Mouse (Mus musculus): Measurements from ENCODE around the gene Ppp4c.
A peak's percentile ranks its signal among the peaks of the same experiment; 100 is the strongest.
"Not testable (repeated sequence)": the region's sequence is repeated elsewhere in the genome, so short reads cannot be mapped to it uniquely, and the experiment has no call there.

Gene Ppp4c

DNA sequence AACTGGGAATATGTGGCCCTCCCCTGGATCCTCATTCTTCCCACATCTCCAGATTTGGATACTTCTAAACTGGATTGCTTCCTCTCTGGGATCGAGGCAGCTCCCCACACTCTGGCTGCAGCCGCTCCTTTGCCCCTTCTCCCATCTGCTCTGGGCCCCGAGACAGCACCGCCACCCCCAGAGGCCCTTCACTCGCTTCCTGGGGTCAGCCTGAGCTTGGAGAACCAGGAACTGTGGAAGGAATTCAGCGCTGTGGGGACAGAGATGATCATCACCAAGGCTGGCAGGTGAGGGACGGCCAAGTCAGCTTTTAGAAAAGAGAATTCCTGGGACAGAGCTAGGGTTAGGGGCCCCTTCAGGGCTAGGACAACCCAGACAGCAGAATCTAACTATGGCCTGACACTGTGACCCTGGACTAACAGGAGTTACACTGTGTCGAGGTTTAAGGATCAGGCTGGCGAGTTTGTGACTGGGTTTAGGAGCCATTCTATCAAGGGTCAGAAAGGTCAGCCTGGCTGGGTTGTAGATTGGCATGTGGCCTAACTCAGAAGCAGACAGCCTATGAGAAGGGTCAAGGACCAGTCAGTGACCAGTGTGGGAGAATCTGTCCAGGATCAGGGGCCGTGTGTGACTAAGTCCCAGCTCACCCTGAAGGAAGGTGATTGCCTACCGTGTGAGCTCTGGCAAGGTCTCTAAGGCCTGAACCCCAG lies 10.5 kb downstream of the Ppp4c start:
- DNase-seq (ENCODE audit: low spot score in 2 of 2), result no peak

DNA sequence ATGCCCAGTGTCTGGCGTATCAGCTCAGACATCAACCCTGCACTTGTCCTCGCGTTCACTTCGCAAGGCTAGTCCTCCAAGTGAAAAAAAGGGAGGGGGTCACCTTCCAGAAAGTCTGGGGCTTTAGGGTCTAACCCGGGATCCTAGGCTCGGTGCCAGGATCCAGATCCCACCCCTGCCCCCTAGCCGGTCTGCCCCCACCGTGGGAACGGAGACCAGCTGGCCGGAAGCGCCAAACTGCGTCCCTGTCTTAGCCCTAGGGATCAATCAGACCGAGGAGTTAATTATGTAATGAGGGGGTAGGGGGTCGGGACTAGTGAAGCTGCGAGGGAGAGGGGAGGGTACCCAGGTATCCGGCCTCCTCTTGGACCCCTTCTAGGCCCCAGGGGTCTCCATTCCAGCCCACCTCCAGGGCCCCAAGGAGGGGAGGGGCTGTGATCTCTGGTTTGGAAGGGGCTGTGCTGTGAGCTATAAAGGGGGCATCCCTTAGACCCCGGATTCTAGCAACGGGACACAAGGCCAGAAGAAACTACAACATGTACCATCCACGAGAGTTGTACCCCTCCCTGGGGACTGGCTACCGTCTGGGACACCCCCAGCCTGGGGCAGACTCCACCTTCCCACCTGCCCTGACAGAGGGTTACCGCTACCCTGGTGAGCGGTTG lies 11.2 kb downstream of the Ppp4c start, which contains the start of gene Tbx6:
Tbx6 (plus strand) TSS at position 513 of the 665 bp plus-strand sequence.
- DNase-seq (ENCODE audit: low spot score in 2 of 2), result no peak

- peak; percentile 86 to 91 for DNase-seq (ENCODE audit: low spot score in 2 of 2)
Measured at GRCm38 (mm10) chr7:126779983-126780970, 12.0 kb downstream of the Ppp4c start.

GRCm38 (mm10) chr7:126779101-126779500 lies 13.2 kb downstream of the Ppp4c start:
- DNase-seq (ENCODE audit: low spot score in 2 of 2), result not testable (repeated sequence)

DNA sequence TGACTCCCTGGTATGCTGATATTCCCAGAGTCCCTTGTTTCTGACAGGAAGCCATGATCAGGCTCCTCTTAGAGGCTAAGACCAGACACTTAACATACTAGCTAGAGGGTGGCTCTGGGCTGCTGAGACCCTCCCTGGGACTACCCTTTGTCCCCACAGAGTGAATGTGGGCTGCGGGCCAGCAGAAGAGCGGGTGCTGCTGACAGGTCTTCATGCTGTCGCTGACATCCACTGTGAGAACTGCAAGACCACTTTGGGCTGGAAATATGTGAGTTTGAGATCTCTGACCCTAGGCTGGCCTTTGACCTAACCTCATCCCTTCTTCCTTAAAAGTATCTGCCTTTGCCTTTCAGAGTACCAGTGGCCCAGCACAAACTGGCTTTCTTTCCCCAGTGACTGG lies 14.1 kb downstream of the Ppp4c start:
- no peak for DNase-seq (ENCODE audit: low spot score in 2 of 2)

DNA sequence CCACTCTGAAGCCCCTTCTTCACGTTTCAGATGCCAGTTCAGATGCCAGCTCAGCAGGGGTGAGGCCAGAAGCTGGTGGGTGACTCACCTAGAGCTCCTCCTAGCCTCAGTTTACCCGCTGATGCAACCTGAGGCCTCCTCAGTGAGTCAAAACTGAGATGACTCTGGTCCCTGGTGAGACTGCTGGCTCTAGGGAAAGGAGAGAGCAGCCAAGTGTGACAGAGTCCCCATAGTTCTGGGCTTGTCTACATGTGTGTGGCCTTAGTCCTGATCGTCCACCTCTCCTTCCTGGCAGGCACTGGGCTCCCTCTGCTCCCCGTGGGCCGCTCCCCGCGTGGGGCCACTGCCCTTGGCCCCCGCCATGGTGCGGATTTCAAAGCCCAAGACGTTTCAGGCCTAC lies 14.8 kb downstream of the Ppp4c start:
- peak in 1 of 2 experiments; percentile 31 for DNase-seq (ENCODE audit: low spot score in 2 of 2)

- DNase-seq (ENCODE audit: low spot score in 2 of 2), result peak; percentile 90 to 95
Measured at GRCm38 (mm10) chr7:126776598-126777057, 15.7 kb downstream of the Ppp4c start, which contains the start of gene Ypel3. Gene Ypel3 (plus strand): TSS chr7:126776955.

DNA sequence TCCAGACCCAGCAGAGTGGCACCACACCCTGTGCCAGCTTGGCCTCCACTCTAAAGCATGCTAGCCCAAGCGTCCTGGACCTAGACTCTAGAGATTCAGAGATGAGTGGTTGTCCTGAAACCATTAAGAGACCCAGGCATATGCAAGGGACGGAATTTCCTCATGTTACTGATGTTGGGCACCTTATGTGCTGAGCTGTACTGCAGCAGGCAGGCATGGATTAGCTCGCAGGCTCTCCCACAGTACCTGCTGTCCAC lies 16.4 kb downstream of the Ppp4c start:
- DNase-seq (ENCODE audit: low spot score in 2 of 2), result no peak

GRCm38 (mm10) chr7:126775185-126775977 lies 16.9 kb downstream of the Ppp4c start:
- no peak for DNase-seq (ENCODE audit: low spot score in 2 of 2)

DNA sequence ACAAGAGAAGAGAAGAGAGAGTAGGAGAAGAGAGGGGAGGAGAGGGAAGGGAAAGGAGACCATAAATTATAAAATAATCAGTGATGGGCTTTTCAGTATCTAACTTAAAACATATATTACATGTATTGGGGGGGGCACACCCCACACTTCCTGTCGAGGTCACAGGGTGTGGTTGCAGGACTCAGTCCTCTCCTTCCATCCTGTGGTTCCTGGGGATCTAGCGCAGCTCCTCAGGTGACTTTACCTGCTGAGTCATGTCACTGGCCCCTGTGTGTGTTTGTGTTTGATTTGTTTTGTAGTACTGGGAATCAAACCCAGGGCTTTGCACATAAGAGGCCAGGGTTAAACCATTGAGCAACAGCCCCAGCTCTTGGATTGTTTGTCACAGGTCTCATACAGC lies 17.8 kb downstream of the Ppp4c start:
- DNase-seq (ENCODE audit: low spot score in 2 of 2), result no peak

DNA sequence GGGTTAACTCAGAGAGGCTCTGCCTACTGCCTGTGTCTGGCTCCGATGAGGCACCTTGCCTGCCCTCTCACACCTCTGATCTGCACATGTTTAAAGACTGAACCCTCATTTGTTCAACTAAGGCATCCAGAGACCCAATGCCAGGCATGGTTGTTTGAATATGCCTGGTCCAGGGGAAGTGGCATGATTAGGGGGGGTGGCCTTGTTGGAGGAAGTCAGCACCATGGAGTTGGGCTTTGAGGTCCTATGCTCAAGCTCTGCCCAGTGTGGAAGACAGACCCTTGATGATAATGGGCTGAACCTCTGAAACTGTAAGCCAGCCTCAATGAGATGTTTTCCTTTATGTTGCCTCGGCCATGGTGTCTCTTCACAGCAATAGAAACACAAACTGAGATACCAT lies 18.9 kb downstream of the Ppp4c start:
- DNase-seq (ENCODE audit: low spot score in 2 of 2), result no peak

GRCm38 (mm10) chr7:126770784-126771183 lies 21.5 kb downstream of the Ppp4c start:
- no peak for DNase-seq (ENCODE audit: low spot score in 2 of 2)

DNA sequence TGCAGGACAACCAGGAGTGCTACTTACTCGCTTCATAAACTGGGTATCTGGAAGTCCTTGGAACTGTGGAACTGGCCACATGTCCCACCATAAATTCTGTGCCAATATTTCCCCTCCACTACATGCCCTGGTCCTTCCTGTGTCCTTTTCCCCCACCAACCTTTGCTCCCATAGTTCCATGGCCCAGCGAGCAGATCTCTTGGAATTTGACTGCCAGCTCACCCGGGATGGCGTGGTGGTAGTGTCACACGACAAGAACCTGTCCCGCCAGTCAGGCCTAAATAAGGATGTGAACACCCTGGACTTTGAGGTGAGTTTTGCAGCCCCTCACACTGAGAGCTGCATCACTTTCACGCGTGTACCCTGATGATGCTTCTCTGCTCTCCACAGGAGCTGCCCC lies 25.3 kb downstream of the Ppp4c start:
- no peak for DNase-seq (ENCODE audit: low spot score in 2 of 2)

GRCm38 (mm10) chr7:126766201-126766600 lies 26.1 kb downstream of the Ppp4c start, which contains the start of gene Gdpd3:
Gene Gdpd3 (plus strand): TSS chr7:126766334.
- DNase-seq (ENCODE audit: low spot score in 2 of 2), result no peak

GRCm38 (mm10) chr7:126765540-126765939 lies 26.8 kb downstream of the Ppp4c start:
- DNase-seq (ENCODE audit: low spot score in 2 of 2), result no peak

DNA sequence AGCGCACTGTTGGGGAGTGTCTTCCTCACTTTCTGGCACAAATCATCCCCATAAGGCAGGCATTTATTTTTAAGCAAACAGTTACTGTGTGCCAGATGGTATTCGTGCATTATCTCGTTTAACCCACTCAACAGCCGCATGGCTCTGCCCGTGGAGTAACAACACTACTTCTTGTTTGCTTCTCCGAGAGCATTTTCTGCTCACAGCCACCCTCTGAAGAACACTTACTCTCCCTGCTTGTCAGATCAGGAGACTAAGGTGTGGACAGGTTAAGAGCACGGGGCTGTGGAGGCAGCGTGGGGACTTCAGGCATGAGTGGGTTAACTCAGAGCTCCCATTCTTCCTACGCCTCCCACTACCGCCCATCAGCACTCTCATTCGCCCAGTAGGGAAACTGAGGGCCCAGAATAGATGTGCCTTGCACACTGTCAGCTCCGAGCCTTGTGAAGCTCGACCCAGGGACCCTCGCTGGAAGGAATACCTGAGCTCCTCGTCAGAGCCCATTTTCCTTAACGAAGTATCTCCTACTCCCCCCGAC lies 29.8 kb downstream of the Ppp4c start:
- peak; percentile 73 to 77 for DNase-seq (ENCODE audit: low spot score in 2 of 2)

DNA sequence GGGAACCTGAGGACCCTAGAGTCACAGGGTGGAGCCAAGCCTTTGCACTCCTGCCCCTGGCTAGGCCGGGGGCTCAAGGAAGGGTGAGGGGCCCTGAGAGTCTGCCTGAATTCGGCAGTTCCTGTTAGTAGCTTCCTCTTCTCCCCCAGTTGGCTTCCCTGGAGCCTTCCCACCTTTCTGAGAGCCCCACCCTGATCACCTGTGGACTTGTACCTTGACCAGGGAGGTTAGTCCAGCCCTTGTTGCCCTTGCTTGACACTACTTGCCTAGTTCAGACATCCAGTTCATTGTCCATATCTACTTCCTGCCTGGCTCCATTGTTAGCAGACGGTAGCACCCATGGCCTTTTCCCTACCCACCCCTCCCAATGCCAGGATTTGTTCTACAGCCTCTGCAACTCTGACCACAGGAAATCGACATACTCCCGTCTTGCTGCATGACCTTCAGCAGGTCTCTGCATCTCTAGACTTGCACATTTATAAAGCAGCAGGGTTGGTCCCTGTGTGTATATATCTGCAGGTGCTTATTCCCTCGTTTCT lies 30.7 kb downstream of the Ppp4c start:
- DNase-seq (ENCODE audit: low spot score in 2 of 2), result no peak

DNA sequence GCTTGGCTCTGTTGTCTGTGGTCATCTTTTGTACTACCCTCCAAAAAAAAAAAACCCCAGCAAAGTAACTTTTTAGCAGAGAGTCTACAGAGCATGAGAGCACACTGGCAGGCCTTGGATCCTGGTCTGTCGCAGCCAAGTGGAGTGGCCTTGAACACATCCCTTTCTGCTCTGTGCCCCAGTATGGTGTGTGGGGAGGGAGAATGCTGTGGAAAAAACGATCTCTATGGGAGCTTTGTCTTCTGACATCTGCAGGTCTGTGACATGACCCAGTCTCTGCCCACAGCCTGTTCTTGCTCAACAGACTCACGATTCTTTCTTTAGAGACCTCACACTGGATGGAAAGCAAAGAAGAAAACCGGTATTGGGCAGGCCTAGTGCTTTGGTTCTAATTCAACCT lies 31.3 kb downstream of the Ppp4c start:
- no peak for DNase-seq (ENCODE audit: low spot score in 2 of 2)

DNA sequence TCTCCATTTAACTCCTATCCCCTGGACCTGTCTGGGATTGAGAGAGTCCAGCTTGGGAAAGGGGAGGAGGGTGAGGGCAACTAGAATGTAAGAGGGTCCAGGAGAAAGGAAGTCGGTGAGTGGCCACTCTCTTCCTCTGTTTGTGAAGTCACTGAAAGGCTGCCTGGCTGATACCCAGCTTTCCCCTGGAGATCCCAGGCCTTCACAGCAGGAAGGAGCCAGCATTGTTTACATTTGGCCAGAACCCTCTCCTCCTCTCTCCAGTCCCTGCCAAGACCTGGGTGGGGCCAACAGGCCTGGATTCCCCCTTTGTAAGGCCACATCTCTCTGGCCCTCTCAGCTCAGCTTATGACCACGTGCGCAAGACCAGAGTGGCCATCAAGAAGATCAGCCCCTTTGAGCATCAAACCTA lies 31.9 kb downstream of the Ppp4c start:
- DNase-seq (ENCODE audit: low spot score in 2 of 2), result no peak

DNA sequence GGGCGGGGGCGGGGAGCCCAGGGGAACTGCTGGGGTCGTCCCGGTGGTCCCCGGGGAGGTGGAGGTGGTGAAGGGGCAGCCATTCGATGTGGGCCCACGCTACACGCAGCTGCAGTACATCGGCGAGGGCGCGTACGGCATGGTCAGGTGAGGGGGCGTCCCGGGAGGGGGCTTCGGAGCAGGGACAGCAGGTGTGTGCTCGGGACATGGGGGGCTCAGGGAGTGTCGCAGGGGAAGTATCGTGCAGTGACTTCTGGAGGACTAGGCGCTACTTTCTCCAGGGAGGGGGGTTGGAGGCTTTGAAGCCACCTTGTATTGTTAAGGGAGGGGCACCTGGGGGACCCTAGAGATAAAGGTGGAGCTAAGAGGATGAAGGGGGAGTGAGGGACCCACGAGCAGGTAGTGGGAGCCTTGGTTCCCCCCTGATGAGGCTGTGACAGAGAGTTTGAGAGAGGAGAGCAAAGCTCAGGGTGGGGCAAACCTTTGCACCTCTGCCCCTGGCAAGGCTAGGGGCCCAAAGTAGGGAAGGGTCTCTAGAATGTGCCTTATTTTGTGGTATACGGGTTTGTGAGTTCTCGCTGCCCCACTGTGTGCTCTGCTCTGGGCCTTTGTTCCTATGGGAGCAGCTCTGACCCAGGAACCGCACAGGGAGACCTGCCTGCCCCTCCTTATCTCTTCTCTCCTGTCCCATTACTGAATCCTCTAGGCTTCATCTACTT lies 32.5 kb downstream of the Ppp4c start:
- no peak for DNase-seq (ENCODE audit: low spot score in 2 of 2)
